Mouse (Mus musculus) adrenal gland, postnatal 4 days (tissue): ENCODE measurements around the gene Imp4. TPM values are rescaled to one million over a fixed set of nuclear protein-coding genes. Genes with fewer than 3 reads are reported as not detected.

Experiments
- DNase-seq, 2 experiments: peaks; one replicate each; pipeline ENCODE4 v3.0.0; 2021 to 2022; ENCODE audit warnings: low spot score in 2 of 2, mixed read lengths in 2 of 2
- total RNA-seq, 2 experiments: library from RNA; stranded (reverse); gene quantifications; 2 replicates each; pipeline ENCODE4 v1.2.3; 2021

Gene Imp4
- total RNA-seq, 2 experiments from 2014 or later = 58.2 to 62.2 TPM

DNA sequence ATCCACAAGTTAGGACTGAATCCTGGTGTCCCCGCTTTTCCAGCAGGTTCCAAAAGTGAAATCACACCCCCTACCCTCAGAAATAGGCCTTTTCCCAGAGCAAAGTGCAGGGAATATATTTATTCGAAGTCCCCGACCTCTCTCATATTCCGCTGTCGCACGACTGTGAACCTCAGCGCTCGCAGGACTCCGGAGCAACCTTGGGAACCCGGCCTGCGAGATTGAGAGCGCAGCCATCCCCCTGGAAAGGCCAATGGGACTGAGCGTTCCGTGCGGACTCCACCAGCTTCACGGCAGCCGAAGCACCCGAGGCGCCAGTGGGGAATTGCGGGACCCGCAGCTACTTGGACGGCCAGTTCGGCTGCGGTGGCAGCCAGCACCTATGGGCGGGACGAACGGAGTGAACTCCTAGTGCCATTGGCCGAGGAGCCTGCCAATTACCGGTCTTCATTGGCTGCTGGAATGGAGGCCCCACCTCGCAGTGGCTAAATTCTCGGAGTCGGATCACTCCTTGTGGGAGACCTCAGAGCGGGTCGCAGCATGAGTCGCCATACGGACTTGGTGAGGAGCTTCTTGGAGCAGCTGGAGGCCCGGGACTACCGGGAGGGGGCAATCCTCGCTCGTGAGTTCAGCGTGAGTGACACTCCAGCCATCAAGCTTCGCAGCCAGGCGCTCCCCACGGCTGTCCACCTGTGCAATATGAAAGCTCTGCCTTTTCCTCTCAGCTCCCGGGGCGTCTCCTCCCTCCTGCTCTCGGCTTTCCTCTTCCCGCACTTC, 19.8 kb downstream of the Imp4 start, which contains the start of gene Ptpn18:
Gene Ptpn18 (plus strand): TSS at position 479 of the 777 bp plus-strand sequence.
- DNase-seq = peak; percentile 74 to 81

DNA sequence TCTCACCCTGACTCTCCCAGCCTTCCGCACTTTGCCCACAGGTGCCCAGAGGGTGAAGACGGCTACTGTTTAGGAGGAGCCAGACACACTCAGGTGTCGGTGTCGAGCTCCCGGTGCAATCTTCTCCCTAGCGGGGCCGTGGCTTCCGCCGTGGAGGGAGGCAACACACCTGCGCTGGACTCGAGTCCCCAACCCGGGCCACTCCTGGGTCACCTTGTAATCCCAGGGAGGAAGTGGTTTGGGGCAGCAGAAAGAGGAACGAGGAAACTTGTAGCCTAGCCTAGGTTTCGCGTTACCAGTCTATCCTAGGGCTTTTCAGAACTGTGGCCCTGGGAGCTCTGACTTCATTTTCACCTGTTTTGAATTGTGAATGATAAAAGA, 20.4 kb downstream of the Imp4 start:
- no peak for DNase-seq

DNA sequence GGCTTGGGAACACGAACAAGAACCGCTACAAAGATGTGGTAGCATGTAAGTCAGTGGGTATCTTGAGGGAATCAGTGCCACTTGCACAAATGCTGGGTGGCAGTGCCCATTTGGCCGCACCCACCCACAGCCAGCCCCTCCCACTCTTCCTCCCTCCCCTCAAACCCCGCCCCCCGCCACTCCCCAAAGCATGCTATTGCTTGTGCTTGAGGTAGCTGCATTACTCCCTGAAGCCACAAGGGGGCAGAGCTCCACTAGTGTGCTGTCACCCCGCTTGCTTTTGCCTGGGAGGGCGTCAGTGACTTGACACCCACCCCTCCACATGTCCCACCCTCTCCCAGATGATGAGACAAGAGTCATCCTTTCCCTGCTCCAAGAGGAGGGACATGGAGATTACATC, 23.1 kb downstream of the Imp4 start:
- DNase-seq = peak in 1 of 2 experiments; percentile 41

DNA sequence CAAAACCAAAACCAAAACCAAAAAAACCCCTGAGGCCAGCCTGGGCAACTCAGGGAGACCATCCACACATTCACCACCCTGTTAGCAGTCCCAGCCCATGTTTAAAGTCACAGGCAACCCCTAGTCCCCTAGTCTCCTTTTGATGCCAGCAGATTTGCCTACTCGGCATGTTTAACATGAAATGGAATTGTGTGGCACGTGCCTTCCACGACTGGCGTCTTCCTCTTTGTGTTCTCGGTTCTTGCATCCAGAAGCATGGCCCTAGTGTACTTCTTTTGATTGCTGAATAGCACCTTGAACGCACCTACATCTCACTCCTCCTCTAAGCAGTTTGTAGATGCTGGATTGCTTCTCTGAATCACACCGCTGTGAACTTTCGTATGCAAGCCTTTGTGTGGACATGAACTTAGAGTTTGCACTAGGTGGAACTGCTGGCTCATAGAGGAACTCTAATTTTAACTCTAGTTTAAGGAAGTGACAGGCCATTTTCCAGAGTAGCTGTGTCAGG, 24.7 kb downstream of the Imp4 start:
- no peak for DNase-seq

DNA sequence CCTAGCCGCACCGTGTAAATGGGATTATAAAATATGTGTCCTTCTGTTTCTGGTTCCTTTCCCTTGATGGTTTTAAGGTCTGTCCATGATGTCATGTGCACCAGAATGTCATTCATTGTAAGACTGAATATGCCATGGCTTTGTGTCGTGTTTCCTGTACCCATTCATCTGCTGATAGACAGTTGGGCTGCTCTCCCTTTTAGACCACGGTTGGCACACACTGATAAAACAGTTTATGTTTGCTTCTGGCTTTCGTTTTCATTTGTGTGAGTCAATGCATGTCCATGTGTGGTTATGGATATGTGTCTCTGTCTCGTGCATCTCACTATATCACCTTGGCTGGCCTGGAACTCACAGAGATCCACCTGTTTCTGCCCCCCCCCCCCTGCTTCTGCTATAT, 25.8 kb downstream of the Imp4 start:
- DNase-seq = no peak

DNA sequence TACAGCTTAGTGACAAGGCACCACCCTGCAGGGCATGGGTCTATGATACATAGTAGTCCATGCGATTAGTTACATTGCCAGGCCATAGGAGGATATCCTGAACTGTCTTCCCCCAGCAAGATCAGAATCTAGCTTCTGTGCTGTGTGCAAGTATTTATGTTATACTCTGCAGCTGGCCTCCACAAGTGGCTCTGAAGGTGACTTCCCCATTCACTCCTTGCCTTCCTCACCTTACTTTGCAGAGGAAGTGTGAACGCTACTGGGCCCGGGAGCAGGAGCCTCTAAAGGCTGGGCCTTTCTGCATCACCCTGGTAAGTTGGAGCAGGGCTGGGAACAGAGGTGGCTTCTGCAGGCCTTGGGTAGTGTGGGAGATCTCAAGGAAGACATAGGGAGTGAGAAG, 28.4 kb downstream of the Imp4 start:
- no peak for DNase-seq

GRCm38 (mm10) chr1:34468500-34468899, 28.8 kb downstream of the Imp4 start:
- no peak for DNase-seq

DNA sequence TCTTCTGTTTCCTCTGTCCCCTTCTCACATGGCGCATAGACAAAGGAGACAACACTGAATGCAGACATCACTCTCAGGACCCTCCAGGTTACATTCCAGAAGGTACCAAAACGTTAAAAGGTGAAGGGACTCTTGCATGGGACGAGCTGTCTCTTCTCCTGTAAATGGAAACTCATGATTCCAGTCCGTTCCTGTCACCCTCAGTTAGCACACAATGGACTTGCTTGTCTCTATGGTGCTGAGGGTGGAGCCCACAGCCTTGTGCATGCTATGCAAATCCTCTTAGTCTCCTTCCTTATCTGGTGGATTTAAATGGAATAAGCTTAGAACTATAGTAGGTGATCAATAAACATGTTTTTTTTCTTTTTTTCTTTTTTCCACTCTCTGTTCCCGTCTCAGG, 30.1 kb downstream of the Imp4 start:
- DNase-seq = no peak

DNA sequence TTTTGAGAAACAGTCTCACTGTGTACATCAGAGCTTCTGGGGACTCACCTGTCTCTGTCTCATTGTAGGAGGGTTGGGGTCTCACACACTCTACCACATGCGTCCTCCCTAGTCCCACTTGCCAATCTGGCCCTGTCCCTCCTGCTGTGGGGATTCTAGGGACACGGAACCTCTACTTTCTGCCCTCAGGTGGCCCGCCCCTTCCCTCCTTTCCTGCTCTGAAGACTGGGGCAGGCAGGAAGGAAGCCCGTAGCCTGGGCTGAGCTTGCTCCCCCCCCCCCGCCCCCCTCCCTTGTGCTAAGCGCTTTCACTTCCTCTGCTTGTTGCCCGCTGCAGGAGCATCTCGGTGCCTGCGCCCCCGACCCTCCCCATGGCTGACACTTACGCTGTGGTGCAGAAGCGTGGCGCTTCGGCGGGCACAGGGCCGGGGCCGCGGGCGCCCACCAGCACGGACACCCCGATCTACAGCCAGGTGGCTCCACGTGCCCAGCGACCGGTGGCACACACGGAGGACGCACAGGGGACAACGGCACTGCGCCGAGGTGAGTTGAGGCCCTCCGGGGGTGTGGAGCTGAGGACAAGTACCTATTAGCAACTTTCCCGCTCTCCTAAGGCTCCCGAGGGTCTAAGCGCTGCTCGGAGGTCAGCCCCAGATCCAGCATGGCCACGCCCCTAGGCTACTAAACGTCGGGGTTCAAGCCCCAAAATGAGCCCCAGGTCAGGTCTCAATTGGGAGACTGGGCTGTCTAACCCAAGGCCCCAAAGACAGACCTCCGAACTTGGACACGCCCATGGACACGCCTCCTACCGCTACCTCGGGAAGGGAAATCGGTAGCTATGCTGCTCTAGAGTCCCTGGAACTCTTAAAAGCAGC, 33.0 kb downstream of the Imp4 start:
- no peak for DNase-seq

DNA sequence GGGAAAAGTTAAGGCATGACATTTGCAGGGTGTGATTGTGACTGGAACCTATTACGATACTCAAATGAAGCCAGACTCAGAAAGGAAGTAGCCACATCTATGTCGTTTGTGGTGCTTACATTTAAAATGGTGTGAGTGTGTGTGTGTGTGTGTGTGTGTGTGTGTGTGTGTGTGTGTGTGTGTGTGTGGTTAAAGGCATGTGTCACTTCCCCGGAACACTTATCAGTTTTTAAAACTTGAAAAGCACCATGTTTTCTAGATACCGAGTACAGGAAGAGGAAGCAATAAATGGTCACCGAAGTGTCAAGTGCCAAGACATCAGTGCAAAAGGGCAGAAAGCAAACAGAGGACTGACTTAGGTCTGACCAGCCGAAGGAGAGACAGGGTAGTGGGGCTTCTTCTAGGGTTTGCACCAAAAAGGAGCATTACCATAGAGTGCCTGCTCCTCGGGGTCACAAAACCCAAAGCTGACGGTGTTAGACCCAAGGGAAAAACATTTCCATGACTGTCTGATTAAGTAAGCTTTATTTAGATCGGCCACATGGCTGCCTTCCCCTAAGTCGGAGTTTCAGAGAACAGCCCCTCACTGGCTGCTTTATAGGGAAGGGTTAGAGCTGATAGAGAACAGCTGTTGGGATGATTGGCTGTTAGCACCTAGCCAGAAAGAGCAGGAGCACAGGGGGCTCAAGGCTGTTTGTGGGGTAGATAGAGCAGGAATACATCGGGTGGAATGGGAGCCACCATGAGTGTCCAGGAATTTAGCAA, 39.4 kb downstream of the Imp4 start:
- no peak for DNase-seq

DNA sequence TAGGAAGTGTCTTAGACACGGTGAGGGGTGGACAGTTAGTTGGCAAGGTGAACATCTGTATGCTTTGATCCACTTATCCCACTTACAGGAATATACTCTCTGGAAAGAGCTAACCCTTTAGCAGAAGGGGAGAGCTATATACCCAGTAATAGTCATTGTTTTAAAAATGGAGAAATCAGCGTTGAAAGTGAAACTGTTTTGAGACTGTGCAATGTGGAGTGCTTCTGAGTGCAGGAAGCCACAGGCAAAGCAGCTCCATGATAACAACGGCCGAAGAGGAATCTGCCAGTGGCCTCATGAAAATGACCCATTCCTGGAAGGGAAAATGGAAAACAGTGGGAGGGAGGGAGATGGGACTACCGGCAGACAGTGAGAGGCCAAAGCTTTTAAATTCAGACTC, 41.1 kb downstream of the Imp4 start:
- DNase-seq = no peak

- no peak for DNase-seq
These were observed 42.4 kb downstream of the Imp4 start for GRCm38 (mm10) chr1:34481920-34482669.

GRCm38 (mm10) chr1:34484470-34484869, 44.8 kb downstream of the Imp4 start:
- no peak for DNase-seq

DNA sequence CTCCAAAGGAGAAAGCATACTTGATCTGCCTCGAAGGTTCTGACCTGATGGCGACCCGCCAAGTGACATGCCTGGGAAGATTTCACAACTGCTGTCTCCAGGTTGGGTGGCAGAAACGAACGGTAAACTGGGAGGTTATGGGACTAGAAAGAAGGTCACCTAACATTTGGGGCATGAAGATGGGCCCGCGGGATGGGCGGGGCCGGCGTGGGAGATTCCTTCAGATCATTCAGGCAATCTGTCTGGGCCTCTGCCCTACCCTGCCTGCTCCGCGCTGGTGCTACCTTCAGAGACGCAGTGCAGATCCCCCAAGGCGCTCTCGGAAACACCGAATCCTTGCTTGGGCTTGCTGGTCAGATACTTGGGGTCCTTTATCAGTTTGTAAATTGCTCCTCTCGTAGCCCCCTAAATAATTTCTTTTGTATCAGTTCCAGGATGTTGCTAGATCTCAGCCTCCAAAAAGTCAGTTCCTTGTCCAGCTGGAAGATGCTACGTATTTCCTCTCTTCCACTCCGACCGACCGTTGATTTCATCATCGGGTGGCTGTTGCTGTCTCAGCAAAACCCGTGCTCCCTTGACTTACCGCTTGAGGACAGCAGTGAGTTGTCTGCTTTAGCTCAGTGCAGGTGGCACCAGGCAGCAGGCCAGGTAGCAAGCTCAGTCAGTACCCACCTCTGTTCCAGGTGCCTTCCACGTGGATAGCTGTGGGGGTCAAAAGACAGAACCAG, 46.0 kb downstream of the Imp4 start:
- DNase-seq = no peak

- DNase-seq = no peak
These were observed 47.7 kb downstream of the Imp4 start for GRCm38 (mm10) chr1:34487383-34487782.

DNA sequence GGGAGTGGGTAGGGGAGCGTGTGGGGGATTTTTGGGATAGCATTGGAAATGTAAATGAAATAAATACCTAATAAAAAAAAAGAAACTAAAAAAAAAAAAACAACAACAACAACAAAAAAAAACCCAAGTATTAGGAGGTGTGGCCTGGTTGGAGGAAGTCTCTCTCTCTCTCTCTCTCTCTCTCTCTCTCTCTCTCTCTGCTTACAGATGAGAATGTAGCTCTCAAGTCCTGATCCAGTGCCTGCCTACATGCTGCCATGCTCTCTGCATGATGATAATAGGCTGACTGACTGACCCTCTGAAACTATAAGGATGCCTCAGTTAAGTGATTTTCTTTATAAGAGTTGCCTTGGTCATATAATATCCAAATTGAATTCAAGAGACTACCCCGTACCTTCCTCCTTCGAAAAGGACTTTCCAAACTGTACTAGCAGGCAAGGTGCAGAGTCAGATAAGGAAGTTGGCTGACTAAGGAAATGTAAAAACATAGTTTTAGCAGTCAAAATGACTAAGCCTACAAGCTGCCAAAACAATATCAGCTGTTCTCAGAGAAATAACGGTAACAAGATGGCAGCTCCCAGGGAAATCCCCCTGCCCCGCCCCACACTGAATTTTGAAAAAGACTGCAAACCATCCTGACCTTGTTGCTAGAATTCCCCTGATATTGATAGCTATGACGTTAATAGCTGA, 50.3 kb downstream of the Imp4 start:
- DNase-seq = no peak

- no peak for DNase-seq
These were observed 51.8 kb downstream of the Imp4 start for GRCm38 (mm10) chr1:34491480-34491879.
